Mouse (Mus musculus): ENCODE measurements at regions not wholly inside any gene's neighbourhood (a gene's known extent, or its start where the extent isn't known, plus 50 kb on each side); places are given as distances from the start of the nearest gene placed in this dataset.
"Not testable (repeated sequence)": the region's sequence is repeated elsewhere in the genome, so short reads cannot be mapped to it uniquely, and the experiment has no call there.

DNA sequence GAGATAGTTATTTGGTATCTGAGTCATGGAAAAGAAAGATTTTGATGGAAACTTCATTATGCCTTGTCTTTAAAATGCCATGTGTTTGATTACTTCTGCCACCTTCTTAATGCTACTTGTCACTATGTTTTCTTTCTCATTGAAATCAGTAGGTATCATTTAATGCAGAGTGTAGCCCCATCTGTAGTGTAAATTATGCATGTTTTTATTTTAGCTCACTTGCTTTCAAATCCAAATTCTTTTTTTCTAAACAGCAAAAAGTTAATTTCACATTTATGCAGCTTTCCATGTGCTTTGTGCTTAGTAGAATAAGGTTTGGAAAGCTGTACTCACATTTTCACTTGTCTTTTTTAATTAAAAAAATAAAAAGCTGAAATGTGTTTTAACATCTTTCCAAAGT lies 748.0 kb upstream of the Epha7 start:
- H3K9me3 ChIP-seq (replicated peaks; ENCODE audit: control insufficient read depth, low read length), result no peaks in the 10 kb centered on the region
- no peak overlapping the region for H3K4me2 ChIP-seq (ENCODE audit: low read depth, low read length)
- no peak overlapping the region for H3K4me3 ChIP-seq (replicated peaks; ENCODE audit: low read length)
- H3K9ac ChIP-seq (ENCODE audit: low read length), result no peak overlapping the region
- H3K36me3 ChIP-seq (ENCODE audit: control insufficient read depth, insufficient read depth, low read length), result no peaks in the 10 kb centered on the region
- ATAC-seq (ENCODE audit: insufficient read depth, low FRiP score), result no peak
- H3K27ac ChIP-seq (ENCODE audit: low read length), result no peak overlapping the region
- no peaks in the 10 kb centered on the region for H3K4me1 ChIP-seq (ENCODE audit: control insufficient read depth, insufficient read depth, low read length)
- H3K27me3 ChIP-seq (ENCODE audit: control insufficient read depth, insufficient read depth, low read length), result no peaks in the 10 kb centered on the region

DNA sequence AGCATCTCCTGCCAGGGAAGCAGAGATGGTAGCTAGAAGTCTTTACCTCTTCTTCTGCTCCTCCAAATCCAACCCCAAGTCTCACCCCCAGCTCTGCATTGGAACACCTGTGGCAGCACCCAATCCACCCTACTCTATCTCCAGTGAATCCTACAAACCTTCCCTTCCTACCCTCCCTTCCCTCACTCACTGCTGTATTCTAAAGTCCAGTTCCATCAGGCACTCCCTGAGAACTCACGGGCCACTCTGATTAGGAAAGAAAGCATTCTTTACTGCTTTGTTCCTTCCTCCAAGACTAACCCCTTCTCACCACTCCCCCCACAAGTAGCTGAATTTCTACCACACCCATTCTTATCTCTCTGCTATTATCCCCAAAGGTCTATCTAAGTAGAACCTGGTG lies 747.1 kb upstream of the Epha7 start:
- H3K9ac ChIP-seq (ENCODE audit: low read length), result no peak overlapping the region
- no peaks in the 10 kb centered on the region for H3K27me3 ChIP-seq (ENCODE audit: control insufficient read depth, insufficient read depth, low read length)
- no peak overlapping the region for H3K27ac ChIP-seq (ENCODE audit: low read length)
- no peaks in the 10 kb centered on the region for H3K9me3 ChIP-seq (replicated peaks; ENCODE audit: control insufficient read depth, low read length)
- WGBS, result 63% methylated on average over 1 of the region's 1 CpGs
- ATAC-seq (ENCODE audit: insufficient read depth, low FRiP score), result no peak
- no peaks in the 10 kb centered on the region for H3K4me1 ChIP-seq (ENCODE audit: control insufficient read depth, insufficient read depth, low read length)
- H3K36me3 ChIP-seq (ENCODE audit: control insufficient read depth, insufficient read depth, low read length), result no peaks in the 10 kb centered on the region
- no peak overlapping the region for H3K4me2 ChIP-seq (ENCODE audit: low read depth, low read length)
- H3K4me3 ChIP-seq (replicated peaks; ENCODE audit: low read length), result no peak overlapping the region

DNA sequence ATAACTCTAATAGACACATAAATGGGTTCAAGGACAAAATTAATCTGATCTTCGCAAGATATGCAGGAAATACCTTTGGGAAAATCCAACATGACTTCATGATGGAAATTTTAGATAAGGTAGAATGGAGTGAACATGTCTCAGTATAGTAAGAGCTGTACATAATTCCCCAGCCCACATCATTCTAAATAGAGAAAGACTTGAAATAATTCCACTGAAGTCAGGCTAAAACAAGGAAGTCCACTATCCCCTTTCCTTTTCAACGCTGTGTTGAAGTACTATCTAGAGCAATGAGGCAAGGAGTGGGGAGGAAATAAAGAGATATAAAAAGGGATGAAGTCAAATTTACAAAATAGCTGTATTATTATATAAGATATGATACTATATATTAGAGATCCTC lies 733.9 kb upstream of the Epha7 start:
- WGBS, result 86% methylated on average over 2 of the region's 2 CpGs
- no peak overlapping the region for H3K27ac ChIP-seq (ENCODE audit: low read length)

DNA sequence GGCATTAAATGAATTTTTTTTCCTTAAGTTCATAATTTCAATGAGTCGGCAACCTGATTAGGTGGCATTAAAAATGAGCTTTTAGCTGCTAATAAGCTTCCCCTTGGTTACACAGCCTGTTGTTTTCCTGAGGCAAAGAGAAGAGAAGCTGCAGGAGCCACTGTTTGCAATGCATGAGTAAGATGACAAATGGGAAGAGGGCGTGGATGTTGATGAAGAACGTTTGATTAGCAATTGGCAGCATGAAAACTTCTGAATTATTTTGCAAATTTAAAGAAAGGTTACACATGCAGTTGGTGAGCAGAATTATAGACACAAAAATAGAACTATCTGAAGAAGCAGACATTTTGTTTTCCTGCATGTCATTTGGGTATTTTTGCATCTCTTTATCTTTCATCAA lies 720.1 kb upstream of the Epha7 start:
- Histone ChIP-seq H3K4me1 (ENCODE audit: control insufficient read depth, insufficient read depth, low read length) (no peaks in the 10 kb centered on the region), H3K4me2 (ENCODE audit: low read depth, low read length) (no peak overlapping the region), H3K27me3 (ENCODE audit: control insufficient read depth, insufficient read depth, low read length) (no peaks in the 10 kb centered on the region), H3K36me3 (ENCODE audit: control insufficient read depth, insufficient read depth, low read length) (no peaks in the 10 kb centered on the region), H3K9me3 (replicated peaks; ENCODE audit: control insufficient read depth, low read length) (no peaks in the 10 kb centered on the region), H3K4me3 (replicated peaks; ENCODE audit: low read length) (no peak overlapping the region), H3K9ac (ENCODE audit: low read length) (no peak overlapping the region), H3K27ac (ENCODE audit: low read length) (no peak overlapping the region)
- WGBS, result 38% methylated on average over 3 of the region's 3 CpGs
- no peak for ATAC-seq (ENCODE audit: insufficient read depth, low FRiP score)

More for the DNA sequence above, 733.9 kb upstream of the Epha7 start:
- Histone ChIP-seq H3K4me2 (ENCODE audit: low read depth, low read length) (no peak overlapping the region), H3K9ac (ENCODE audit: low read length) (no peak overlapping the region), H3K4me3 (replicated peaks; ENCODE audit: low read length) (no peak overlapping the region), H3K4me1 (ENCODE audit: control insufficient read depth, insufficient read depth, low read length) (no peaks in the 10 kb centered on the region), H3K9me3 (replicated peaks; ENCODE audit: control insufficient read depth, low read length) (no peaks in the 10 kb centered on the region), H3K36me3 (ENCODE audit: control insufficient read depth, insufficient read depth, low read length) (no peaks in the 10 kb centered on the region), H3K27me3 (ENCODE audit: control insufficient read depth, insufficient read depth, low read length) (no peaks in the 10 kb centered on the region)
- ATAC-seq (ENCODE audit: insufficient read depth, low FRiP score), result no peak

DNA sequence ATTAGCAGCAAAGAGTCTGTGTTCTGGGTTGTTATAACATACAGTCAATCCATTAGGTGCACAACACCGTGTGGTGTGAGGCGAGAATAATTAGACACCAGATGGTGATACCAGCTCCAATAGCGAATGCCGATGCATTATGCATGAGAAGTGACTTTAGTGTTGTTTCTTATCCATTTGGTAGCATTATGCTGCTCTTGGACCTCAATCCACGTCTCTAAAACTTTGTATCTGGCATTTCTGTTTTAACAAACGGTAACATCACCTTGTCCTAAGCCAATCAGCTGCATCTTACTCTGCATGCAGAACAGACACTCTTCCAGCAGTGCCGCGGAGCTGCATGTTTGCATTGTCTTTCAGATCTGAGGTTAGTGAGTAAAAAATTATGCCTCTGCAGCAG lies 669.8 kb upstream of the Epha7 start:
- no peaks in the 10 kb centered on the region for H3K9me3 ChIP-seq (replicated peaks; ENCODE audit: control insufficient read depth, low read length)
- H3K27ac ChIP-seq (ENCODE audit: low read length), result no peak overlapping the region
- no peaks in the 10 kb centered on the region for H3K36me3 ChIP-seq (ENCODE audit: control insufficient read depth, insufficient read depth, low read length)
- WGBS, result 73% methylated on average over 8 of the region's 8 CpGs
- no peak overlapping the region for H3K9ac ChIP-seq (ENCODE audit: low read length)
- ATAC-seq (ENCODE audit: insufficient read depth, low FRiP score), result no peak
- H3K4me3 ChIP-seq (replicated peaks; ENCODE audit: low read length), result no peak overlapping the region
- no peaks in the 10 kb centered on the region for H3K4me1 ChIP-seq (ENCODE audit: control insufficient read depth, insufficient read depth, low read length)
- no peaks in the 10 kb centered on the region for H3K27me3 ChIP-seq (ENCODE audit: control insufficient read depth, insufficient read depth, low read length)
- H3K4me2 ChIP-seq (ENCODE audit: low read depth, low read length), result no peak overlapping the region

DNA sequence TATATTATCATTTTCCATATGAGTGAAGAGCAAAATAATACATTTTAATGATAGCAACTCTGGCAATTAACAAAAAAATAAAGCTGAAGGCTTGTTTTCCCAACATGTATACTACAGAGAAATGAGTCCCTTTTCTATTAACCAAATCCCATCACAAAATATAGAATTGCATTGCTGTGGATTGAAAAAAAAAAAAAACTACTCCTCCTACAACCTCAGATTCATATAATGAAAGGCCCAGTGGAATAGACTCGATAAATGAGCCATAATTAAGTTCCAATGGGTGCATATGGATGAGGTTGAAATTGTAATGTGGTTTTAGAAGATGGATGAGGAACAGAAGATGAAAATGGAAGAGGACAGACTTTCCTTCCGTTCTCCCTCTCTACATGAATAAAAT lies 657.8 kb upstream of the Epha7 start:
- no peak overlapping the region for H3K4me3 ChIP-seq (replicated peaks; ENCODE audit: low read length)
- no peaks in the 10 kb centered on the region for H3K36me3 ChIP-seq (ENCODE audit: control insufficient read depth, insufficient read depth, low read length)
- no peaks in the 10 kb centered on the region for H3K27me3 ChIP-seq (ENCODE audit: control insufficient read depth, insufficient read depth, low read length)
- no peak overlapping the region for H3K9ac ChIP-seq (ENCODE audit: low read length)
- H3K4me1 ChIP-seq (ENCODE audit: control insufficient read depth, insufficient read depth, low read length), result no peaks in the 10 kb centered on the region
- H3K4me2 ChIP-seq (ENCODE audit: low read depth, low read length), result no peak overlapping the region
- H3K27ac ChIP-seq (ENCODE audit: low read length), result no peak overlapping the region
- H3K9me3 ChIP-seq (replicated peaks; ENCODE audit: control insufficient read depth, low read length), result no peaks in the 10 kb centered on the region
- 71% methylated on average over 2 of the region's 2 CpGs for WGBS
- no peak for ATAC-seq (ENCODE audit: insufficient read depth, low FRiP score)

DNA sequence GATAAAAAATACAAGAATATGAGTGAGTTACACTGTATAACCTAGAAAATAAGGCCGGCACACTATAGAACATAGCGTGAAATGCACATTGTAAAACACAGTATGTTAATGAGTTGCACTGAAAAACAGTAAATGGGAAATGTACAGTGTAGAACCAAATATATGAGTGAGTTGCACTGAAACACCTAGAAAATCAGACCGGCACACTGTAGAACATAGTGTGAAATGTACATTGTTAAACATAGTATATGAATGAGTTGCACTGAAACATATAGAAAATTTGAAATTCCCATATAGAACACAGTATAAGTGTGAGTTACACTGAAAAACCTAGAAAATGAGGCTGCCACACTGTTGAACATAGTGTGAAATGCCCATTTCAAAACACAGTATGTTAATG lies 636.2 kb upstream of the Epha7 start:
- no peak overlapping the region for H3K4me3 ChIP-seq (replicated peaks; ENCODE audit: low read length)
- WGBS, result 75% methylated on average over 3 of the region's 3 CpGs
- no peaks in the 10 kb centered on the region for H3K4me1 ChIP-seq (ENCODE audit: control insufficient read depth, insufficient read depth, low read length)
- no peaks in the 10 kb centered on the region for H3K36me3 ChIP-seq (ENCODE audit: control insufficient read depth, insufficient read depth, low read length)
- H3K9ac ChIP-seq (ENCODE audit: low read length), result no peak overlapping the region
- no peaks in the 10 kb centered on the region for H3K9me3 ChIP-seq (replicated peaks; ENCODE audit: control insufficient read depth, low read length)
- no peak overlapping the region for H3K27ac ChIP-seq (ENCODE audit: low read length)
- H3K27me3 ChIP-seq (ENCODE audit: control insufficient read depth, insufficient read depth, low read length), result no peaks in the 10 kb centered on the region
- ATAC-seq (ENCODE audit: insufficient read depth, low FRiP score), result peak; percentile 100
- no peak overlapping the region for H3K4me2 ChIP-seq (ENCODE audit: low read depth, low read length)

DNA sequence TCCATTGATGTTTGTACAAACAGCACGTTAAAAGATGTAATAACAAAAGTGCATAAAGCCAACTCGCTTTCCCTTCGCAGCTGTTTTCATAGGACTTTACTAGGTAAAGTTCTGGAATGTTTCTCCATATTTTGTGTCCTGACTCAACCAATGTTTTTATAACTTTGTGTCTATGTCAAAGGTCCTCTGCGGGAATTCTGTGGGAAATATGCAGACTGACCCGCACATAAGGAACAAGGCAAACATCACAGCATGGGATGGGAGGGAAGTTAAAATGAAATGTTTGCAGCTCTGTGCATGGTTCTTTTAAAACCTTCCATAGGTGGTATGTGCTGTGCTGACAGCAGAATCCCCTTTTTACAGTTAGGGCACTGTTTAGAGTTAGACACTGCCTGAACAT lies 622.1 kb upstream of the Epha7 start:
- Histone ChIP-seq H3K4me2 (ENCODE audit: low read depth, low read length) (no peak overlapping the region), H3K27me3 (ENCODE audit: control insufficient read depth, insufficient read depth, low read length) (no peaks in the 10 kb centered on the region), H3K4me3 (replicated peaks; ENCODE audit: low read length) (no peak overlapping the region), H3K4me1 (ENCODE audit: control insufficient read depth, insufficient read depth, low read length) (no peaks in the 10 kb centered on the region), H3K27ac (ENCODE audit: low read length) (no peak overlapping the region), H3K9ac (ENCODE audit: low read length) (no peak overlapping the region), H3K36me3 (ENCODE audit: control insufficient read depth, insufficient read depth, low read length) (no peaks in the 10 kb centered on the region), H3K9me3 (replicated peaks; ENCODE audit: control insufficient read depth, low read length) (no peaks in the 10 kb centered on the region)
- ATAC-seq (ENCODE audit: insufficient read depth, low FRiP score), result no peak
- WGBS, result 71% methylated on average over 5 of the region's 5 CpGs

DNA sequence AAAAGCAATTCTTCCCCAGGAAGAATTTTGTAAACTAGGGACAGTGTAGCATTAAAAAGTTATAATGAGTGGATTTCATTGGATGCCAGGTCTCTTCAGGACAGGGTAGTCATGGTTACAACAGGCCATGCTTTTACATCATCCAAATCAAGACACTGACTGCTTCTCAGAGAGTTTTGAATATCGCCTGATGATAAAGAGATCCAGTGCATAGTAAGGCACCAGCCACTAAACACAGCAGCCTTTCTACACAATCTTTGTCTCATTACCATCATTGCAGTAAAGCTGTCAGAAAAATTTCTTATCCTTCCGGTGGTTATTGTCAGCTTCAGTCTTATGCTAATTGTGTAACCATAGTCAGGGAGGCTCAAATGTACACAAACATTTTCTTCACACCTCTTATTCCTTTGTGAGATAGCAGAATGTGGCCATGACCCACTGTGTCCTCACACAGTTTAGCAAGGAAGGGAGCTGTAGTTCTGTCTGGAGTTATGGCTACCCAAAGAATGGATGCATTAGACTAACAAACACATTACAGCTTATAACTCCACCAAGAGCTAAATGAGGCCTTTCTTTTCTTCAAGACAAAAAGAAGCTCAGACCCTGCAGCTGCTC lies 585.2 kb upstream of the Epha7 start:
- H3K9me3 ChIP-seq (replicated peaks; ENCODE audit: control insufficient read depth, low read length), result no peaks in the 10 kb centered on the region
- WGBS, result 73% methylated on average over 2 of the region's 2 CpGs
- no peak overlapping the region for H3K4me3 ChIP-seq (replicated peaks; ENCODE audit: low read length)
- H3K36me3 ChIP-seq (ENCODE audit: control insufficient read depth, insufficient read depth, low read length), result no peaks in the 10 kb centered on the region
- H3K27ac ChIP-seq (ENCODE audit: low read length), result no peak overlapping the region
- H3K4me1 ChIP-seq (ENCODE audit: control insufficient read depth, insufficient read depth, low read length), result no peaks in the 10 kb centered on the region
- H3K4me2 ChIP-seq (ENCODE audit: low read depth, low read length), result no peak overlapping the region
- no peak for ATAC-seq (ENCODE audit: insufficient read depth, low FRiP score)
- H3K9ac ChIP-seq (ENCODE audit: low read length), result no peak overlapping the region
- no peaks in the 10 kb centered on the region for H3K27me3 ChIP-seq (ENCODE audit: control insufficient read depth, insufficient read depth, low read length)

DNA sequence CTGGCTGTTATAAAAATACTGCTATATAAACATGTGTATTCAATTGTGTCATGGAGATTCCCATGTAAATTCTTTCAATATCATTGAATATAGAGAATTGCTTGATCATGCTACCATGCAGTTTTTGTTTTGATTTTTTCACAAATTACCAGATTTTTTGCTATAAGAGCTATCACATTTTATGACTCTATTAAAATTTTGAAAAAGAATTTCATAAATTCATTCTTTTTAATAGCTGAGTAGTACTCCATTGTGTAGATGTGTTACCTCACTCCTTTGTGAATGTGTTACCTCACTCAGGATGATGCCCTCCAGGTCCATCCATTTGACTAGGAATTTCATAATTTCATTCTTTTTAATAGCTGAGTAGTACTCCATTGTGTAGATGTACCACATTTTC lies 577.4 kb upstream of the Epha7 start:
- not testable (repeated sequence) for H3K27ac ChIP-seq (ENCODE audit: low read length); ATAC-seq (ENCODE audit: insufficient read depth, low FRiP score); H3K4me3 ChIP-seq (replicated peaks; ENCODE audit: low read length); H3K4me1 ChIP-seq (ENCODE audit: control insufficient read depth, insufficient read depth, low read length); H3K4me2 ChIP-seq (ENCODE audit: low read depth, low read length); H3K9ac ChIP-seq (ENCODE audit: low read length); H3K9me3 ChIP-seq (replicated peaks; ENCODE audit: control insufficient read depth, low read length); H3K36me3 ChIP-seq (ENCODE audit: control insufficient read depth, insufficient read depth, low read length); H3K27me3 ChIP-seq (ENCODE audit: control insufficient read depth, insufficient read depth, low read length)

All from stomach, embryonic 16.5 days (tissue).